Mouse (Mus musculus): ENCODE data around the gene Prame.
"Not testable (repeated sequence)": the region's sequence is repeated elsewhere in the genome, so short reads cannot be mapped to it uniquely, and the experiment has no call there.

Prame gene

GRCm38 (mm10) chrX:135627605-135628004, at the start of gene Prame:
Gene Prame (minus strand): TSS chrX:135627705.
- DNase-seq (ENCODE audit: extremely low read depth, low read depth, low spot score) = no peak

- no peak for DNase-seq (ENCODE audit: extremely low read depth, low read depth, low spot score)
These were observed 24.8 kb upstream of the Prame start for GRCm38 (mm10) chrX:135652173-135652772.

- not testable (repeated sequence) for DNase-seq (ENCODE audit: extremely low read depth, low read depth, low spot score)
These were observed 26.0 kb downstream of the Prame start for GRCm38 (mm10) chrX:135601298-135602029.

GRCm38 (mm10) chrX:135598677-135599076, 28.8 kb downstream of the Prame start, which contains the start of gene Nxf7:
Gene Nxf7 (minus strand): TSS chrX:135598777.
- DNase-seq (ENCODE audit: extremely low read depth, low read depth, low spot score) = no peak

GRCm38 (mm10) chrX:135598096-135598495, 29.4 kb downstream of the Prame start:
- no peak for DNase-seq (ENCODE audit: extremely low read depth, low read depth, low spot score)

GRCm38 (mm10) chrX:135576412-135576811, 51.1 kb downstream of the Prame start:
- no peak for DNase-seq (ENCODE audit: extremely low read depth, low read depth, low spot score)

- not testable (repeated sequence) for DNase-seq (ENCODE audit: extremely low read depth, low read depth, low spot score)
These were observed 52.4 kb downstream of the Prame start for GRCm38 (mm10) chrX:135574958-135575628.

- DNase-seq (ENCODE audit: extremely low read depth, low read depth, low spot score) = not testable (repeated sequence)
These were observed 53.1 kb downstream of the Prame start for GRCm38 (mm10) chrX:135574261-135574957.

- not testable (repeated sequence) for DNase-seq (ENCODE audit: extremely low read depth, low read depth, low spot score)
These were observed 58.0 kb downstream of the Prame start for GRCm38 (mm10) chrX:135569467-135569866.

- not testable (repeated sequence) for DNase-seq (ENCODE audit: extremely low read depth, low read depth, low spot score)
These were observed 62.6 kb downstream of the Prame start for GRCm38 (mm10) chrX:135564934-135565333.
